Mouse (Mus musculus): ENCODE results near the gene Slc38a5.
A peak's percentile ranks its signal among the peaks of the same experiment; 100 is the strongest.

Gene Slc38a5

GRCm38 (mm10) chrX:8271083-8271820 lies at the start of gene Slc38a5:
Slc38a5 (plus strand) TSS chrX:8271133.
- no peak for DNase-seq

GRCm38 (mm10) chrX:8222296-8222677 lies 48.6 kb upstream of the Slc38a5 start:
- peak; percentile 67 for DNase-seq

- DNase-seq: peak; percentile 19
Observed at GRCm38 (mm10) chrX:8222678-8223421, 48.1 kb upstream of the Slc38a5 start.

- no peak for DNase-seq
Observed at GRCm38 (mm10) chrX:8223473-8223872, 47.5 kb upstream of the Slc38a5 start.

- DNase-seq: no peak
Observed at GRCm38 (mm10) chrX:8230272-8230671, 40.7 kb upstream of the Slc38a5 start.

GRCm38 (mm10) chrX:8233602-8234001 lies 37.3 kb upstream of the Slc38a5 start:
- no peak for DNase-seq

GRCm38 (mm10) chrX:8236704-8237103 lies 34.2 kb upstream of the Slc38a5 start:
- no peak for DNase-seq

- no peak for DNase-seq
Observed at GRCm38 (mm10) chrX:8238804-8239395, 32.0 kb upstream of the Slc38a5 start.

- no peak for DNase-seq
Observed at GRCm38 (mm10) chrX:8247680-8248079, 23.3 kb upstream of the Slc38a5 start.

GRCm38 (mm10) chrX:8248542-8249120 lies 22.3 kb upstream of the Slc38a5 start:
- DNase-seq: no peak

GRCm38 (mm10) chrX:8251789-8252333 lies 19.1 kb upstream of the Slc38a5 start:
- no peak for DNase-seq

- peak; percentile 85 for DNase-seq
Observed at GRCm38 (mm10) chrX:8252334-8253285, 18.3 kb upstream of the Slc38a5 start, which contains the start of gene Ftsj1. Ftsj1 (minus strand) TSS chrX:8252406.

- DNase-seq: no peak
Observed at GRCm38 (mm10) chrX:8253711-8254110, 17.2 kb upstream of the Slc38a5 start.

GRCm38 (mm10) chrX:8255807-8256206 lies 15.1 kb upstream of the Slc38a5 start:
- DNase-seq: no peak

GRCm38 (mm10) chrX:8259478-8259877 lies 11.5 kb upstream of the Slc38a5 start:
- DNase-seq: no peak

GRCm38 (mm10) chrX:8263156-8263804 lies 7.7 kb upstream of the Slc38a5 start:
- DNase-seq: no peak

- DNase-seq: no peak
Observed at GRCm38 (mm10) chrX:8264222-8264621, 6.7 kb upstream of the Slc38a5 start.

GRCm38 (mm10) chrX:8272000-8272399 lies 1.1 kb downstream of the Slc38a5 start:
- DNase-seq: no peak

- no peak for DNase-seq
Observed at GRCm38 (mm10) chrX:8274056-8274455, 3.1 kb downstream of the Slc38a5 start.

GRCm38 (mm10) chrX:8288621-8289020 lies 17.7 kb downstream of the Slc38a5 start:
- no peak for DNase-seq

- no peak for DNase-seq
Observed at GRCm38 (mm10) chrX:8309302-8309701, 38.4 kb downstream of the Slc38a5 start.

All from right cerebral cortex, adult 18-20 months (tissue).